Mouse (Mus musculus) testis, postnatal 10 days (tissue): Measurements from ENCODE around the gene Tcf23.

Experiments used
- DNase-seq: peaks from one replicate; pipeline ENCODE4 v3.0.0; 2021; ENCODE audit warnings: low spot score

Gene Tcf23

GRCm38 (mm10) chr5:30950451-30950850 is 18.0 kb upstream of the Tcf23 start:
- no peak for DNase-seq

GRCm38 (mm10) chr5:30950922-30951321 is 17.5 kb upstream of the Tcf23 start:
- no peak for DNase-seq

GRCm38 (mm10) chr5:30951706-30952105 is 16.8 kb upstream of the Tcf23 start:
- no peak for DNase-seq

GRCm38 (mm10) chr5:30952551-30952950 is 15.9 kb upstream of the Tcf23 start:
- DNase-seq = no peak

- DNase-seq = no peak
Measured at GRCm38 (mm10) chr5:30954065-30954464, 14.4 kb upstream of the Tcf23 start.

GRCm38 (mm10) chr5:30954556-30954955 is 13.9 kb upstream of the Tcf23 start:
- no peak for DNase-seq

- DNase-seq = no peak
Measured at GRCm38 (mm10) chr5:30955751-30956150, 12.7 kb upstream of the Tcf23 start.

- peak; percentile 43 for DNase-seq
Measured at GRCm38 (mm10) chr5:30957891-30958290, 10.6 kb upstream of the Tcf23 start.

- DNase-seq = no peak
Measured at GRCm38 (mm10) chr5:30959198-30959854, 9.1 kb upstream of the Tcf23 start.

GRCm38 (mm10) chr5:30959966-30960501 is 8.4 kb upstream of the Tcf23 start, which contains the start of gene Preb:
Preb (minus strand) TSS chr5:30960361.
- peak; percentile 99 for DNase-seq

GRCm38 (mm10) chr5:30960814-30961213 is 7.6 kb upstream of the Tcf23 start:
- DNase-seq = no peak

- no peak for DNase-seq
Measured at GRCm38 (mm10) chr5:30961545-30962505, 6.6 kb upstream of the Tcf23 start.

GRCm38 (mm10) chr5:30963916-30964315 is 4.5 kb upstream of the Tcf23 start:
- no peak for DNase-seq

GRCm38 (mm10) chr5:30966189-30966588 is 2.3 kb upstream of the Tcf23 start:
- no peak for DNase-seq

GRCm38 (mm10) chr5:30969440-30969839 is 978 bp downstream of the Tcf23 start:
- no peak for DNase-seq

GRCm38 (mm10) chr5:30974870-30975656 is 6.6 kb downstream of the Tcf23 start:
- DNase-seq = peak; percentile 86

- no peak for DNase-seq
Measured at GRCm38 (mm10) chr5:30982357-30982756, 13.9 kb downstream of the Tcf23 start.

- DNase-seq = no peak
Measured at GRCm38 (mm10) chr5:30992980-30993676, 24.7 kb downstream of the Tcf23 start.

- no peak for DNase-seq
Measured at GRCm38 (mm10) chr5:30994074-30994473, 25.6 kb downstream of the Tcf23 start.

- no peak for DNase-seq
Measured at GRCm38 (mm10) chr5:30994910-30995635, 26.6 kb downstream of the Tcf23 start.

- DNase-seq = peak; percentile 56
Measured at GRCm38 (mm10) chr5:30998306-30998705, 29.8 kb downstream of the Tcf23 start.
